Mouse (Mus musculus): Measurements from ENCODE around the gene Apba1.

- no peak for TF ChIP-seq POLR2A (IDR thresholded peaks at IDR 0.05; ENCODE audit: borderline replicate concordance, insufficient read depth, low read length)
- TF ChIP-seq CTCF (IDR thresholded peaks at IDR 0.05; ENCODE audit: borderline replicate concordance, insufficient read depth, low read depth, low read length): no peak
These were observed 61.2 kb downstream of the Apba1 start for GRCm38 (mm10) chr19:23819882-23820281.

Measured in cerebellum, adult 2 months (tissue).